Mouse (Mus musculus): Measurements from ENCODE around the gene Slc37a4.

DNA sequence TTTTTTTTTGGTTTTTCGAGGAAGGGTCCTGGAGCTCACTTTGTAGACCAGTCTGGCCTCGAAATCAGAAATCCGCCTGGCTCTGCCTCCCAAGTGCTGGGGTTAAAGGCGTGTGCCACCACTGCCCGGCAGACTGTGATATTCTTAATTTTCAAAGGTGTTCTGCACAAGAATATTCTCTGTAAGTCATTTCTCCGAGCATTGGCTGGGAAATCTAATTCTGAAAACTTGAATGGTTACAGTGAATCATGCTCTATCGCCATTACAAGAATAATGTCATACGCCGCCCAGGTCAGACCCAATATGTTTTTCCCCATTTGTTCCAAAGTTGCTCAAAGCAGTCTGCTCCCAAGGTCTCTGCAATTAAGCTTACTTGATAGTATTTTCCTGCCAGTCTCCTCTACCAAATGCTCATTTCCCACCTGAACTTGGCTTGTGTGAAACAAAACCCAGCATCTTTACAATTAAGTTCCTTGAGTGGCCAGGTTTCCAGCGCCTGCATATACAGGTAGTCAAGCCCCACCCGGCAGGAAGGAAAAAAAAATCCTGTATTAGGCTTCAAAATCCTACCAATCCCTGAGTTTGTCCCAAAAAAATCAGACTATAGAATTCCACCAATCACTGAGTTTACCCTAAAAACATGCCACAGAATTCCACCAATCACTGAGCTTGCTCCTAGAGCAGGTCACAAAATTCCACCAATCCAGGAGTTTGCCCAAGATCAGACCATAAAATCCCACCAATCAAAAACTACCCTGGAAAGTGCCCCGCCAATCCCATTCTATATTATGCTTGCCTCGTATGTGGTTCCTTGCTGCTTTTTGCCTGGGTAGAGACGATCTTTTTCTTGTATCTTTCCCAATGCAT lies 22.1 kb downstream of the Slc37a4 start, which contains the start of gene Ccdc84:
- TF ChIP-seq CTCF (conservative IDR thresholded peaks at IDR 0.05; ENCODE audit: insufficient read depth, insufficient read length, low read depth, low read length) (no peak), POLR2A (IDR thresholded peaks at IDR 0.05; ENCODE audit: low read depth, low read length) (no peak)
